Mouse (Mus musculus) forebrain, embryonic 10.5 days (tissue): Measurements from ENCODE around the gene Wwtr1. TPM values are rescaled to one million over a fixed set of nuclear protein-coding genes. Genes with fewer than 3 reads are reported as not detected.

ENCODE experiments used
- DNase-seq: peaks from one replicate; pipeline ENCODE4 v3.0.0-alpha.2; 2017; ENCODE audit warnings: low spot score; ENCODE audit errors: extremely low spot score
- H3K27ac ChIP-seq: fragments of 300-500 bp; sonication (generic); 2 replicates; pipeline ENCODE4 v1.5.1; 2016; ENCODE audit warnings: mild to moderate bottlenecking
- H3K27me3 ChIP-seq: fragments of 300-500 bp; sonication (generic); 2 replicates; pipeline ENCODE4 v1.6.1; 2016; ENCODE audit warnings: mild to moderate bottlenecking; ENCODE audit not compliant: poor library complexity, severe bottlenecking
- H3K36me3 ChIP-seq: fragments of 300-500 bp; sonication (generic); replicated peaks from 2 replicates; pipeline ENCODE4 v1.6.1; 2016; ENCODE audit warnings: mild to moderate bottlenecking, moderate library complexity
- H3K4me1 ChIP-seq: fragments of 300-500 bp; sonication (generic); 2 replicates; pipeline ENCODE4 v1.6.1; 2016
- H3K4me3 ChIP-seq: fragments of 300-500 bp; sonication (generic); 2 replicates; pipeline ENCODE4 v1.5.1; 2016; ENCODE audit warnings: mild to moderate bottlenecking, moderate library complexity
- H3K9me3 ChIP-seq: fragments of 300-500 bp; sonication (generic); 2 replicates; pipeline ENCODE4 v1.6.1; 2016; ENCODE audit warnings: mild to moderate bottlenecking, moderate library complexity
- WGBS: fragments of 180-500 bp; shearing (Covaris S2); methylation state at CpG from one replicate; pipeline ENCODE4 v1.1.7; 2016; 5-methylcytosine and 5-hydroxymethylcytosine counted together
- polyA plus RNA-seq: library from polyadenylated mRNA; unstranded; fragments of >200 nt; fragmentation: Nextera tagmentation; extraction: Ambion mirVana; gene quantifications from 2 replicates; pipeline ENCODE4 v1.2.1, GENCODE M21; 2016

The Wwtr1 gene
- polyA plus RNA-seq, 1 experiment from 2014 or later = 11.3 TPM

DNA sequence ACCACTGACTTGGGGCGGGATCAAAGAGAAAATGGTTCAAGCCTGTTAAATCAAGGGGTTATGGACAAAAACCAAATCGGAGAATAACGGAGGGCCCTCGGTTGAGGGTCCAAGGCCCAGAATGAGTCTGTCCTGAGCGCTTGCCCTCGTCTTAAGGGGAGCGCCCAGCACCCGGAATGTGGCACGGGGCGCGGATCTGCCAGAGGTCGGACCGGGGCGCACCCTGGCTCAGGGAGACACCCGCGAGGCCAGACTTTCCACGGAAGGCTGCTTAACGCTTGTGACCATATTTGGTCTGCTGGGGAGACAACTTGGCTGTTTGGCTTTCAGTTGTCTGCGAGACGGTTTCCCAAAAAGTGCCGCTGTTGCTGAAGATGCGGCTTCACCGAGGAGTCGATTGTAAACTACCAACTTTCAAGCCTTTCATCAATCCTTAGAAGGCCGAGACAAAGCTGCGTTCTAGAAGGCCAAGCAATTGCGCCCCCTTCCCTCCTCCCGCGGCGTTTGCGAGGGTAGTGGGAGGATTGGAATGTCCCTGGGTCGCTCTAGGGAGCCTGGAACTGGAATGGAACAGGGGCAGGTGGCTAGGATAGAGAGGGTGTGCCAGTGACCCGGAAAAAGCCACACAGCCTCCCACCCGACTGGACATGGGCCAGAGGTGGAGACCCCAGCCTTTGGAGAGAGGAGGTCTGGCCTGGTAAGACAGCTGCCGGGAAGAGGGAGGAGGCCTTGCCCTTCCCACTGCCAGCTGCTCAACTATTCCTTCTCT, 530 bp upstream of the Wwtr1 start:
- peaks cover 11% of the 10 kb centered on the region for H3K36me3 ChIP-seq
- H3K4me3 ChIP-seq = peak overlapping the region; percentile 89
- peak overlapping the region; percentile 93 for H3K27ac ChIP-seq
- no peaks in the 10 kb centered on the region for H3K9me3 ChIP-seq
- H3K27me3 ChIP-seq = no peaks in the 10 kb centered on the region
- H3K4me1 ChIP-seq = peaks cover 38% of the 10 kb centered on the region
- peak; percentile 69 for DNase-seq
- WGBS = under 1% methylated on average over 35 of the region's 35 CpGs

DNA sequence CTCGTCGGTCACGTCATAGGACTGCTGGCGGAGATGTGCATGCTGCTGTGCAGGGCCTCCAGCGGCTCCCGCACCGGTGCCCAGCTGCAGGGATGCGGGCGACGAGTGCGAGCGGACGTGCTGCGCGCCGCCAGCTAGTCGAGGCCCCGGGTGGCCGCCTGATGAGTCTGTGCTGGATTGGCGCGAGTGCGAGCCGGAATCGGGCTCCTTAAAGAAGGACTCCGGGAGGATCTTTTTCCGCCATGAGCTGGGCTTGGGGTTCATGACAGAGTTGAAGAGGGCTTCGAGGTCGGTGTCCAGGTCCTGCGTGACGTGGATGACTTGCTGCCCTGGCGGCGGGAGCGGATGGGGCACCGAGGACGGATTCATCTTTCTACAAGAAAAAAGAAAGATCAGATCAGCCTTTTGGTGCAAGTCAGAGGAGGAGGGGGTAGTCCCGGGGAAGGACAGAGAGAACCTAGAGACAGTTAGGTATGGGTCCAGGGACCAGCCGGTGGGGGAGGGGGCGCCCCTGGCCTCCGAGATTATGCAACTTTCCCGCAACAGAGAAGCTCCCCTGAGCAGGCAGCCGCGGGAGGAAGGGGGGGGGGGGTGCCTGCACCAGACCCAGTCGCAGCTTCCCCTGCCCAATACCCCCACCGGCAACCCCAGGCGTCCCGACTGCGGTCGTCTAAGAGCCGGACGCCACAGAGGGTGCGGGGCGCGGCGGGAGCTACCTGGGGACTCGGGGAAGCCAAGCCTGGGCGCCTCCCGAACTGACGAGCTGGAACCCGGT, 638 bp downstream of the Wwtr1 start:
- Histone ChIP-seq H3K4me1 (peaks cover 38% of the 10 kb centered on the region), H3K27ac (peak overlapping the region; percentile 93), H3K4me3 (peak overlapping the region; percentile 89), H3K9me3 (no peaks in the 10 kb centered on the region), H3K27me3 (no peaks in the 10 kb centered on the region), H3K36me3 (peaks cover 22% of the 10 kb centered on the region)
- peak; percentile 56 for DNase-seq
- under 1% methylated on average over 54 of the region's 59 CpGs for WGBS

DNA sequence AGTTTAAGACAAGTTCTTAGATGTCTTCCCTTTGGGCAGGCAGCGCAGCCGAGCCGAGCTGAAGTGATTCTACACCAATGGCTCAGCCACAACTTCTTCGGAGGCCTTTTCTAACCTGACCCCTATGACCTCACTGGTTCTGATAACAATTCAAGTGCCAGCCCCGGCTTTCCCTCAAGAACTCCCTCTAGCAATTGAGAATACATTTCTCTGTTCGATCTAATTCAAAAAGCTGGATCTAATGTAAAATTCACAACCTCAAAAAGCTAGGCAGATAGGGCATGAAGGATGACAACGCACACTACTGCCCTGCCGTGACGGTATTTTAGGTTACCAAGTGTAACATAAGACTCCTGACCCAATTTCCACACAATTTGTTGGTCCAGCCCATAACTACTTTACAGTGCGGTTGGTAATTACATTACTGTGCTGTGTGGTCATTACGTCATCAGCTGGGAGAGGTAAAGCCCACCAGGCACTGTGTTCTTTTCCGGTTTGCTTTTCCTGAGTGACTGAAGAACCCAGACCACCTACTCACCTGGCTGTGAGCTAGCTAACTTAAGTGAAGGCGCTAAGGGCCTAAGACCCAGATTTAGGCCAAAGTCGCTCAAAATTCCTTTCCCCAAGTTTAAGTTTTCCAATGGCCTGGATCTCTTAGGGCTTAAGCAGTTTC, 1.7 kb downstream of the Wwtr1 start:
- Histone ChIP-seq H3K27me3 (no peaks in the 10 kb centered on the region), H3K4me3 (peak overlapping the region; percentile 89), H3K36me3 (peaks cover 33% of the 10 kb centered on the region), H3K27ac (no peak overlapping the region), H3K9me3 (no peaks in the 10 kb centered on the region), H3K4me1 (peaks cover 38% of the 10 kb centered on the region)
- no peak for DNase-seq
- WGBS = 57% methylated on average over 14 of the region's 14 CpGs

DNA sequence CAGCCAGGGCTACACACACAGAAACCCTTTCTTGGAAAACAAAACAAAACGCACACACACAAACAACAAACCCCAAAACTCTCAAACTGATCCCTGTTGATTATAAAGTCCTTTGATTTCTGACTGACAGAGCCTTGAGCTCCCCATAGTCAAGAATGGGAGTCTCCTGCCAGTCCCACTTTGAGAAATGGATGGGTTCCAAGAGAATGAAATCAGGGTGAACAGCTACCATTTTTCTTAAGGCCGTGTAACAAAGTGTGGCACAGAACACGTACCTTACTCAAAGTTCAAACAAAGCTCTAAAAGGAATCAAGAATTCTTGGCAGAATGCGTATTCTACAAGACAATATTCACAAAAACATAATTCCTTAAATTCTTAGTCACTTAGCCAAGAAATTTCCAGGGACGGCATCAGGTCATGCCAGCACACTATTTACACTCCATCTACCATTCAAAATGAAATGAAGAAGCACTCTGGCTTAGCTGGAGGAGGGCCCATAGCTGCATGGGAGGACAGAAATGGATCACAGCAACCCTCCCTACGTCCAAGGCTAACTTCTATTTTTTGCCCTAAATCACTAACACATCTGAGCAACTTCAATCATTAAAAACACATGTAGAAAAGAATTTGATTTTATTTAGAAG, 3.3 kb downstream of the Wwtr1 start:
- H3K27ac ChIP-seq = no peak overlapping the region
- no peaks in the 10 kb centered on the region for H3K9me3 ChIP-seq
- H3K4me3 ChIP-seq = no peak overlapping the region
- 90% methylated on average over 6 of the region's 6 CpGs for WGBS
- H3K4me1 ChIP-seq = peaks cover 38% of the 10 kb centered on the region
- DNase-seq = no peak
- peaks cover 40% of the 10 kb centered on the region for H3K36me3 ChIP-seq
- no peaks in the 10 kb centered on the region for H3K27me3 ChIP-seq

GRCm38 (mm10) chr3:57566655-57567054, 9.1 kb downstream of the Wwtr1 start:
- Histone ChIP-seq H3K27ac (no peak overlapping the region), H3K4me3 (no peak overlapping the region), H3K4me1 (peaks cover 4% of the 10 kb centered on the region; the same call in 1 of the 2 replicates), H3K9me3 (0 out of 2 replicates have a peak, but pooled peaks cover 3% of the 10 kb centered on the region), H3K27me3 (no peaks in the 10 kb centered on the region), H3K36me3 (peaks cover 38% of the 10 kb centered on the region)
- 85% methylated on average over 5 of the region's 5 CpGs for WGBS
- no peak for DNase-seq

DNA sequence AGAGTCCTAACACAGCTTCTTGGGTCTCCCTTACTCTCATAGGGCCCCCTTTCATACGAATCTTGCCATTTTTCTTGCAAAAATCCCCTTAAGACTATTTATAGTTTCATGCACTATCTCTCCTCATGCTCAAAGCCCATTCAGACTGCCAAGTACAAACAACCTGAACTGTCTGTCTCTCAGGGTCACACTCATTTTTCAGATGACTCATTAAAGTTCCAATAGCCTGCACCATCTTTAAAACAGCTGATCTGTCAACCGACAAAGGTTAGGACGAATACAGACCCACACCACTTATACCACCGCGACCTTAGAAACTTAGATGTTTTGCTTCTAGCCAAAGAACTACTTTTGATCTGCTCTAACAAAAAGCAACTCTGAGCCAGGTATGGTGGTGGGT, 12.1 kb downstream of the Wwtr1 start:
- Histone ChIP-seq H3K27me3 (no peaks in the 10 kb centered on the region), H3K36me3 (peaks cover 38% of the 10 kb centered on the region), H3K4me1 (peaks cover 4% of the 10 kb centered on the region; the same call in 1 of the 2 replicates), H3K9me3 (0 out of 2 replicates have a peak, but pooled peaks cover 3% of the 10 kb centered on the region), H3K4me3 (no peak overlapping the region), H3K27ac (no peak overlapping the region)
- WGBS = 92% methylated on average over 5 of the region's 5 CpGs
- no peak for DNase-seq

- Histone ChIP-seq H3K36me3 (peaks cover 36% of the 10 kb centered on the region), H3K27me3 (no peaks in the 10 kb centered on the region), H3K4me3 (no peak overlapping the region), H3K4me1 (peaks cover 4% of the 10 kb centered on the region; the same call in 1 of the 2 replicates), H3K27ac (no peak overlapping the region), H3K9me3 (0 out of 2 replicates have a peak, but pooled peaks cover 3% of the 10 kb centered on the region)
- WGBS = 84% methylated on average over 6 of the region's 6 CpGs
- no peak for DNase-seq
Measured at GRCm38 (mm10) chr3:57562996-57563506, 12.7 kb downstream of the Wwtr1 start.

GRCm38 (mm10) chr3:57558761-57559160, 16.9 kb downstream of the Wwtr1 start:
- H3K4me3 ChIP-seq = no peak overlapping the region
- H3K27ac ChIP-seq = no peak overlapping the region
- H3K9me3 ChIP-seq = 0 out of 2 replicates have a peak, but pooled peaks cover 3% of the 10 kb centered on the region
- no peak for DNase-seq
- H3K27me3 ChIP-seq = no peaks in the 10 kb centered on the region
- WGBS = 94% methylated on average over 6 of the region's 6 CpGs
- H3K4me1 ChIP-seq = peaks cover 4% of the 10 kb centered on the region; the same call in 1 of the 2 replicates
- peaks cover 32% of the 10 kb centered on the region for H3K36me3 ChIP-seq

DNA sequence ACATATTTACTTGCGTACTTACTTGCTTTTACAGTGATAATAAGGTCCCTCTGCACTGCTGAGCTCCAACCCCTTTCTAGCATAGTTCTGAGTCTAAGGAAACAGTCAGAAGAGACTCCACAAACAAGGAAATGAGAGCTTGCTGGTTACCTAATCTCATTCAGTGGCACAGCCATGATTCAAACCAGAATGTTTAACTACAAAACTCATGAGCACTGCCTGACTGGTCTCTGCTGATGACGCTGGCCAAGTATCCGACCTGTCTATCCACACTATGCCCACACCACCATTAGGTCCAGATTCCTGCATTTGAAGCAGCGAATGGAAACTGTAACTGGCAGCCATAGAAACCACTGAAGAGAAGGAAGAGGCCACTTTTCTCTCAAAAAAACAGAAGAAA, 18.3 kb downstream of the Wwtr1 start:
- Histone ChIP-seq H3K9me3 (0 out of 2 replicates have a peak, but pooled peaks cover under 1% of the 10 kb centered on the region), H3K27ac (no peak overlapping the region), H3K27me3 (no peaks in the 10 kb centered on the region), H3K36me3 (peaks cover 29% of the 10 kb centered on the region), H3K4me3 (no peak overlapping the region), H3K4me1 (no peaks in the 10 kb centered on the region)
- DNase-seq = no peak
- 91% methylated on average over 4 of the region's 4 CpGs for WGBS

DNA sequence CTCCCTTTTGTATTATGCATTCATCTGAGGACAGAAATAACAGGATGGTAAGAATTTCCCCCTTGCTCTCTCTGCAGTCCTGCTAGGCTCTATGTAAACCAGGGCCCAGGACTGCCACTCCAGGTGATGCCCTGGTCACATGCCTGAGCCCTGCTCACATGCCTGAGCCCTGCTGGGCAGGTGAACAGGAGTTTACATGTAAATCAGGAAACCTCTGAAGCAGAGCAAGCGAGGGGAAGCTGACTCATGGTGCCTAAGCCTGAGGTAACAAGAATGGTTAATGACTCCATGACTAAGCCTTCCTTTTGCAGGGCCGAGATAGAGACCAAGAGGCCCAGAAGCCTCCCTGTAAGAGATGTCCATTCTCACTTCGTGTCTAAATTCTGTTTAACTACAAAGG, 20.1 kb downstream of the Wwtr1 start:
- H3K4me1 ChIP-seq = no peaks in the 10 kb centered on the region
- WGBS = 66% methylated on average over 3 of the region's 3 CpGs
- peaks cover 21% of the 10 kb centered on the region for H3K36me3 ChIP-seq
- no peak for DNase-seq
- H3K27ac ChIP-seq = no peak overlapping the region
- H3K27me3 ChIP-seq = no peaks in the 10 kb centered on the region
- no peak overlapping the region for H3K4me3 ChIP-seq
- no peaks in the 10 kb centered on the region for H3K9me3 ChIP-seq

DNA sequence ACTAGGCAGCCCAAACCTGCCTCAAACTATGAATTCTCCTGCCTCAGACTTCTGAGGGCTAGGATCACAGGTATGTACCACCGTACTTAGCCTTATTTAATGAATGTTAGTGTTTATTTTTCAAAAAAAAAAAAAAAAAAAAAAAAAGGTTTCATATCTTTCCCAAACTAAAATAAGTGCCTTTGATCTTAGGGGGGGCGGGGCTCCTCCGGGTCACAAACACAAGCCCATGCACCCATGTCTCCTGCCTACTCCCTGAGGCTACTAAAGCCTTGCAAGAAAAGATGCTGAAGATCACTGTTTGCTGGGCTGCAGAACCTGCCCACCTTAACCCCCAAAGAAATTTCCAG, 20.8 kb downstream of the Wwtr1 start:
- Histone ChIP-seq H3K27me3 (no peaks in the 10 kb centered on the region), H3K4me3 (no peak overlapping the region), H3K9me3 (no peaks in the 10 kb centered on the region), H3K27ac (no peak overlapping the region), H3K4me1 (no peaks in the 10 kb centered on the region), H3K36me3 (peaks cover 14% of the 10 kb centered on the region)
- DNase-seq = no peak
- 88% methylated on average over 3 of the region's 3 CpGs for WGBS
